Mouse (Mus musculus) midbrain, postnatal 0 days (tissue): ENCODE data around the gene Nckipsd. TPM values are rescaled to one million over a fixed set of nuclear protein-coding genes. Genes with fewer than 3 reads are reported as not detected.

ENCODE experiments used
- ATAC-seq: fragments of 200-750 bp; cut with Nextera tagmentation; 2 replicates; pipeline ENCODE4 v1.8.0; 2017; ENCODE audit warnings: moderate number of reproducible peaks, mild to moderate bottlenecking, moderate TSS enrichment, moderate library complexity; ENCODE audit not compliant: low FRiP score
- DNase-seq: peaks from one replicate; pipeline ENCODE4 v3.0.0-alpha.2; 2015; ENCODE audit warnings: low spot score
- H3K27ac ChIP-seq: fragments of 300-500 bp; sonication (generic); 2 replicates; pipeline ENCODE4 v1.5.1; 2014; ENCODE audit warnings: low read depth, mild to moderate bottlenecking, low read length, mixed read lengths
- H3K27me3 ChIP-seq: fragments of 300-500 bp; sonication (generic); 2 replicates; pipeline ENCODE4 v1.6.1; 2014; ENCODE audit warnings: low read length, control low read depth, mixed read lengths; ENCODE audit not compliant: insufficient read depth
- H3K36me3 ChIP-seq: fragments of 300-500 bp; sonication (generic); 2 replicates; pipeline ENCODE4 v1.6.1; 2014; ENCODE audit warnings: low read length, control low read depth, mixed read lengths; ENCODE audit not compliant: insufficient read depth
- H3K4me1 ChIP-seq: fragments of 300-500 bp; sonication (generic); 2 replicates; pipeline ENCODE4 v1.6.1; 2014; ENCODE audit warnings: mild to moderate bottlenecking, control low read depth, antibody characterized with exemption, low read length, mixed read lengths; ENCODE audit not compliant: insufficient read depth
- H3K4me2 ChIP-seq: fragments of 300-500 bp; sonication (generic); 2 replicates; pipeline ENCODE4 v1.6.1; 2014; ENCODE audit warnings: low read depth, mild to moderate bottlenecking, low read length, mixed read lengths; ENCODE audit not compliant: poor library complexity, severe bottlenecking
- H3K4me3 ChIP-seq: fragments of 300-500 bp; sonication (generic); 2 replicates; pipeline ENCODE4 v1.5.1; 2014; ENCODE audit warnings: low read depth, mild to moderate bottlenecking, low read length, moderate library complexity
- H3K9ac ChIP-seq: fragments of 300-500 bp; sonication (generic); replicated peaks from 2 replicates; pipeline ENCODE4 v1.6.1; 2014; ENCODE audit warnings: mild to moderate bottlenecking, low read length, moderate library complexity, mixed read lengths; ENCODE audit not compliant: poor library complexity, severe bottlenecking
- H3K9me3 ChIP-seq: fragments of 300-500 bp; sonication (generic); 2 replicates; pipeline ENCODE4 v1.6.1; 2016; ENCODE audit warnings: low read length, control low read depth
- CTCF ChIP-seq: IDR thresholded peaks from 2 replicates; pipeline ENCODE4 v1.5.1; 2016; ENCODE audit warnings: antibody characterized with exemption, mild to moderate bottlenecking
- WGBS: fragments of 180-500 bp; shearing (Covaris S2); extraction: QIAGEN DNeasy Blood & Tissue Kit; methylation state at CpG from one replicate; pipeline ENCODE4 v1.1.7; 2014; 5-methylcytosine and 5-hydroxymethylcytosine counted together
- polyA plus RNA-seq: library from polyadenylated mRNA; unstranded; fragments of >200 nt; fragmentation: Nextera tagmentation; extraction: Ambion mirVana; gene quantifications from 2 replicates; pipeline ENCODE4 v1.2.1, GENCODE M21; 2015
- total RNA-seq: library from RNA; depleted of rRNA; stranded (reverse); fragments of >200 nt; gene quantifications from 2 replicates; pipeline ENCODE4 v1.2.3, GENCODE M21; 2014

The Nckipsd gene
- total and polyA plus RNA-seq, 2 experiments from 2014 or later, result 32.5 to 83.4 TPM

DNA sequence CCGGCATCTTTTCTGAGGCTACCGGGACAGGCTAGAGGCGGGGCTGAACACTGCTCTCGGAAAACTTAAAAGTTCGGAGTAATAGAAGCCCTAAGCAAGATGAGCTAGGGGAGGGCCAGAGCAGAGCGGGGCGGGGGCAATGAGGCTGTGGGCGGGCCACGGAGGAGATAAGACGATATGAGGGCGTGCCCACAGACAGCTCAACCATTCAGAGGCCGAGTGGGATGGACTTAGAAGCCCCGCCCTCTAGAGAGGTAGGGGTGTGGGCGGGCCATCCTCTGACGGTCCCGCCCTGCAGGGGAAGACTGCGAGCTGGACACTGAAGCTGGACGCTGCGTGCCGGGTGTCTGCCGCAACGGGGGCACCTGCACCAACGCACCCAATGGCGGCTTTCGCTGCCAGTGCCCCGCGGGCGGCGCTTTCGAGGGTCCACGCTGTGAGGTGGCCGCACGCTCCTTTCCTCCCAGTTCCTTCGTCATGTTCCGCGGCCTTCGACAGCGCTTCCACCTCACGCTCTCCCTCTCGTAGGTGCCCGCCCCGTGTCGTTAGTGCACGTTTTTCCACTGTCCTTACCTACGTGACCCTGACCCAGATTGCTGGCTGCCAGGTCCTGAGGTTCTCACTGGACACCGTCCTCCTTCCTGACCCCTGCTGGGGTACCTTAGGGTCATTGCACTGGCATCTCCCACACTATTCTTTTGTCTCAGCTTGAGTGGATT is 24.4 kb downstream of the Nckipsd start:
- 8% methylated on average over 44 of the region's 46 CpGs for whole genome bisulfite sequencing
- Histone ChIP-seq H3K36me3 (peaks cover 75% of the 10 kb centered on the region), H3K27ac (no peak overlapping the region), H3K27me3 (no peaks in the 10 kb centered on the region), H3K4me1 (peaks cover 8% of the 10 kb centered on the region), H3K9ac (no peak overlapping the region), H3K4me3 (peak overlapping the region; percentile 23; the same call in 1 of the 2 replicates), H3K4me2 (peak overlapping the region; percentile 49), H3K9me3 (no peaks in the 10 kb centered on the region)
- ATAC-seq (peak; percentile 77), DNase-seq (peak; percentile 94)
- no peak for TF ChIP-seq CTCF

DNA sequence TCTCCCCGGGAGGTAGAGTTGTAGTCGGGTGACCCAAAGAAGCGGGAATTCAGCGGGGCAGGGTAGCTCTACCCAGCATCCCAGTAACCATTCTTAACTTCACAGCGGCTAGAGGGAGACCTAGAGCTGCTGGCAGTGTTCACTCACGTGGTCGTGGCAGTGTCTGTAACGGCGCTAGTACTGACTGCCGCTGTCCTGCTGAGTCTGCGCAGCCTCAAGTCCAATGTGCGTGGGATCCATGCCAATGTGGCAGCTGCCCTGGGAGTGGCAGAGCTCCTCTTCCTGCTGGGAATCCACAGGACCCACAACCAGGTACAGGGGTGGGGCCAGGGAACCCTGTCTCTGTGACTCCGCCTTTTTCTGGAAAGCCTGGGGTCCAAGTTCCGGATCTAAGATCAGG is 34.8 kb downstream of the Nckipsd start:
- H3K27ac ChIP-seq, result no peak overlapping the region
- TF ChIP-seq CTCF, result peak; percentile 48
- no peaks in the 10 kb centered on the region for H3K27me3 ChIP-seq
- H3K4me3 ChIP-seq, result no peak overlapping the region
- WGBS, result 21% methylated on average over 14 of the region's 14 CpGs
- peak; percentile 78 for DNase-seq
- H3K9ac ChIP-seq, result no peak overlapping the region
- no peaks in the 10 kb centered on the region for H3K9me3 ChIP-seq
- 0 out of 2 replicates have a peak, but pooled peaks have one; percentile 10 for ATAC-seq
- H3K4me1 ChIP-seq, result no peaks in the 10 kb centered on the region
- H3K4me2 ChIP-seq, result no peak overlapping the region
- peaks cover 86% of the 10 kb centered on the region for H3K36me3 ChIP-seq

DNA sequence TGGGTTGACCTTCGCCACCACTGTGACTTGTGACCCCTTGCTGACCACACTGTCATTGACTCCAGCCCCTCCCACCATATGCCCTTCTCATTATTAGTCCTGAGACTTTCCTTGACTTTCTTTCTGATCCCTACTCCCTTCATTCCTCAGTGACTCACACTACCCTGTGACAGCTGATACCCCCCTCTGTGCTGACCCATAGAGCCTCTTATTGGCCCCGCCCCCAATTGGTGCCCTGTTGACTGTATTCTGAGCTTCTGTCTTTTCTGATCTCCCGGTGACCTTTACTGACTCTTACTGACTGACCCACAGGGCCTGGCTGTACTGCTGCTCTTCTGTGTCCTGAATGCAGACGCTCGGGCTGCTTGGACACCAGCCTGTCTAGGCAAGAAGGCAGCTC is 37.2 kb downstream of the Nckipsd start:
- 85% methylated on average over 5 of the region's 5 CpGs for WGBS
- H3K36me3 ChIP-seq, result peaks cover 84% of the 10 kb centered on the region
- no peak for ATAC-seq

DNA sequence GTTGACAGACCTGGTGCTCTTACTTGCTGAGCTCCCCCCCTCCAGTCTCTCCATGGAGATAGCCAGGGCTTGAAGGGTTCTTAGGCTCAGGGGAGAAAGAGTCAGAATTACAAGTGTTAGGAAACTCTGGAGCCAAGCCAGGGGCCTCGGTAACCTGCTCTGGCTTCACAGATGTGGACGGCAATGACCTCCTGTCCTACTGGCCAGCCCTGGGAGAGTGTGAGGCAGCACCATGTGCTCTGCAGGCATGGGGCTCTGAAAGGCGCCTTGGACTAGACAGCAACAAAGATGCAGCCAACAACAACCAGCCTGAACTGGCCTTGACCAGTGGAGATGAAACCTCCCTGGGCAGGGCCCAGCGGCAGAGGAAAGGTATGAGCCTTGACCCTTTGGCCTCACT is 39.2 kb downstream of the Nckipsd start:
- no peak for TF ChIP-seq CTCF
- Histone ChIP-seq H3K36me3 (peaks cover 83% of the 10 kb centered on the region), H3K27me3 (no peaks in the 10 kb centered on the region), H3K9ac (no peak overlapping the region), H3K4me1 (no peaks in the 10 kb centered on the region), H3K9me3 (no peaks in the 10 kb centered on the region), H3K27ac (no peak overlapping the region), H3K4me3 (no peak overlapping the region), H3K4me2 (no peak overlapping the region)
- no peak for ATAC-seq
- WGBS, result 84% methylated on average over 4 of the region's 4 CpGs
- DNase-seq, result no peak

More for the DNA sequence above, 37.2 kb downstream of the Nckipsd start:
- Histone ChIP-seq H3K4me3 (no peak overlapping the region), H3K4me1 (no peaks in the 10 kb centered on the region), H3K27me3 (no peaks in the 10 kb centered on the region), H3K9me3 (no peaks in the 10 kb centered on the region), H3K9ac (no peak overlapping the region), H3K4me2 (no peak overlapping the region), H3K27ac (no peak overlapping the region)
- no peak for TF ChIP-seq CTCF
- no peak for DNase-seq

DNA sequence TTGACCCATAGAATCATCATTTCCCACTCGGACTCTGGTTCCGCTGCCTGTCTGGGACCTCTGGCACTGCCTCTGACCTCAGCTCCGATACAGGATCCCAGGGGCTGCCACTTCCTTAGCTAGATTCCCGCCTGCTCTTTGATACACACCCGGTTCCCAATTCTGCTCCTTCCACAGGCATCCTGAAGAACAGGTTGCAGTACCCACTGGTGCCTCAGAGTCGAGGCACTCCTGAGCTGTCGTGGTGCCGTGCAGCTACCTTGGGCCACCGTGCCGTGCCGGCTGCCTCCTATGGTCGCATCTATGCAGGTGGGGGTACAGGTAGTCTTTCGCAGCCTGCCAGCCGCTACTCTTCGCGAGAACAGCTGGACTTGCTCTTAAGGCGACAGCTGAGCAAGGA is 40.3 kb downstream of the Nckipsd start:
- WGBS, result 84% methylated on average over 17 of the region's 17 CpGs
- peaks cover 77% of the 10 kb centered on the region for H3K36me3 ChIP-seq
- H3K4me3 ChIP-seq, result no peak overlapping the region
- ATAC-seq (no peak), DNase-seq (no peak)
- H3K4me1 ChIP-seq, result no peaks in the 10 kb centered on the region
- no peak overlapping the region for H3K9ac ChIP-seq
- H3K4me2 ChIP-seq, result no peak overlapping the region
- H3K9me3 ChIP-seq, result no peaks in the 10 kb centered on the region
- H3K27ac ChIP-seq, result no peak overlapping the region
- no peak for TF ChIP-seq CTCF
- H3K27me3 ChIP-seq, result no peaks in the 10 kb centered on the region

DNA sequence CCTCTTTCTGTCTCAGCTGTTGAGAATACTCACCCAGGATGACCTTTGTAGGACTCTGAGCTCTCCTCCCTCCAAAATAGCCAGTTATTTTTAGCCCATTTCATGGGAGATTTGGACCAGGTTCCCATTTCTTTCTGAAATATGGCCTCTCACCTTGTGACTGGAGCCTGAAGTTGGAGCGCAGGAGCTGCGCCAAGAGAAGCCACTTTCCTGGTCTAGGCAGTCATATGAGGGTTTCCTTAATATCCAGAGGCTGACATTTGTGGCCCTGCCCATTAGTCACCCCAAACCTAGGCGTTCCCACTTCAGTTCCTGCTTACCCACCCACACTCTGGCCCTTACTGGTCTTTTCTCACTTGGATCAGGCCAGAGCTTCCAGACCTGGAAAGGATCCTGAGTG is 44.8 kb downstream of the Nckipsd start, which contains the start of gene Slc26a6:
Gene Slc26a6 (plus strand): TSS at position 308 of the 400 bp plus-strand sequence.
- Histone ChIP-seq H3K27ac (peak within 1 kb of the TSS; percentile 75), H3K36me3 (peaks cover 51% of the 10 kb centered on the region), H3K9me3 (no peaks in the 10 kb centered on the region), H3K4me1 (peaks cover 3% of the 10 kb centered on the region; the same call in 1 of the 2 replicates), H3K9ac (peak within 1 kb of the TSS; percentile 72), H3K4me3 (peak within 1 kb of the TSS; percentile 78), H3K27me3 (no peaks in the 10 kb centered on the region), H3K4me2 (peak within 1 kb of the TSS; percentile 80)
- no peak for TF ChIP-seq CTCF
- ATAC-seq (no peak), DNase-seq (no peak)
- WGBS, result 88% methylated on average over 3 of the region's 3 CpGs
